Mouse (Mus musculus) heart, adult 2 months (tissue): ENCODE measurements around the gene Aftph.

ENCODE experiments used
- CTCF ChIP-seq: fragments of 200-600 bp; IDR thresholded peaks from 2 replicates; pipeline ENCODE4 v1.8.1; 2022; ENCODE audit warnings: antibody characterized with exemption, mild to moderate bottlenecking, moderate library complexity
- EP300 ChIP-seq: fragments of 200-500 bp; IDR thresholded peaks from 2 replicates; pipeline ENCODE4 v1.6.1; 2011; ENCODE audit warnings: low read depth, low read length, control low read depth; ENCODE audit not compliant: insufficient read depth
- POLR2A ChIP-seq: fragments of 200-500 bp; IDR thresholded peaks from 2 replicates; pipeline ENCODE4 v1.6.1; 2011; ENCODE audit warnings: mild to moderate bottlenecking, low read depth, low read length, control low read depth; ENCODE audit not compliant: insufficient read depth

- TF ChIP-seq CTCF (no peak), EP300 (no peak), POLR2A (no peak)
These were observed 748 bp downstream of the Aftph start for GRCm38 (mm10) chr11:20740481-20741200.
